Mouse (Mus musculus) common myeloid progenitor, adult 5-6 weeks (primary cell): ENCODE data around the gene Zbtb5. TPM values are rescaled to one million over a fixed set of nuclear protein-coding genes. Genes with fewer than 3 reads are reported as not detected.
A peak's percentile ranks its signal among the peaks of the same experiment; 100 is the strongest.
"Not testable (repeated sequence)": the region's sequence is repeated elsewhere in the genome, so short reads cannot be mapped to it uniquely, and the experiment has no call there.

Experiments used
- ATAC-seq: replicated peaks from 2 replicates; pipeline ENCODE4 v1.8.0; 2016; ENCODE audit warnings: low read depth, mild to moderate bottlenecking, moderate TSS enrichment, inconsistent platforms; ENCODE audit not compliant: poor library complexity, severe bottlenecking
- total RNA-seq: library from RNA; stranded (forward); fragments of 200-1000, 187-1606 nt; gene quantifications from 2 replicates; pipeline ENCODE4 v1.2.3, GENCODE M21; 2017

The Zbtb5 gene
- total RNA-seq, 1 experiment from 2014 or later = 16.9 TPM

- peak; percentile 41 for ATAC-seq
Measured at GRCm38 (mm10) chr4:45013031-45013431, 819 bp upstream of the Zbtb5 start.

- ATAC-seq = peak; percentile 7
Measured at GRCm38 (mm10) chr4:45011581-45012104, 569 bp downstream of the Zbtb5 start.

- ATAC-seq = no peak
Measured at GRCm38 (mm10) chr4:45010806-45011415, 1.3 kb downstream of the Zbtb5 start.

GRCm38 (mm10) chr4:45005452-45005851, 6.8 kb downstream of the Zbtb5 start:
- no peak for ATAC-seq

DNA sequence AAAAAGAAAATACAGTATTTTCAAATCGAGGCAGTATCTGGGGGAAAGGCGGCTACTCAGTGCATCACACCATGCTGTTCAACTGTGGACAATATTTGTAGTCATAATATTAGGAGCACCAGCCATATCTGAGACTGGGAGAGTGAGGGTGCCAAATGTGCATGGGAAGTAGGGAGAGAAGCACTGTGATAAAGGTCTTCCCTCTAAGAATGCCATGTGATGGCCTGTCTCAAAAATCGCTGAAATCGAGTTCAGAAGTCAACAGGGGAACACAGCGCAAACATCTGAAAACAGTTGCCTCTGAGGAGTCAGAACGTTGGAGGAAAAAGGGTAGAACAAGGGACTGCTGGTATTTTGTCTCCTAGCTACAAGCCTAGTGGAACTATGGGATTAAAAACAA, 12.2 kb downstream of the Zbtb5 start:
- ATAC-seq = no peak

GRCm38 (mm10) chr4:44998071-44998470, 14.1 kb downstream of the Zbtb5 start:
- no peak for ATAC-seq

DNA sequence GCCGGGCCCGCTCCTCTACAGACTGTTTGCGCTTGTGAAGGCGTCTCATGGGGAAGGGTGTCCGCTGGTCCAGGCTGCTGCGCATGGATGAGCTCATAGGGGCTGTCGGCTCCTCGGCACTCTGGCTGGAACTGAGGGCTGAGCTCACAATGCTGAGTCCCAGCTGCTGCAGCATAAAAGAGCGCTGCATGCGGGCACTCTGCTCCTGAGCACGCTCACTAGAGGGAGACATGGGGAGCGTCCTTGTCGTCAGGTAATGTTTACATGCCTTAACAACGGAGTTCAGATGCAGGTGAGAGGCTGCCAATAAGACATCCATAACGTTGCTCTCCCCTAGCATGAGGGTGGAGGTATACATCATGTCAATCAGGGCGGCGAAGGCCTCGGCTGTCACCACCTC, 17.4 kb downstream of the Zbtb5 start:
- ATAC-seq = no peak

DNA sequence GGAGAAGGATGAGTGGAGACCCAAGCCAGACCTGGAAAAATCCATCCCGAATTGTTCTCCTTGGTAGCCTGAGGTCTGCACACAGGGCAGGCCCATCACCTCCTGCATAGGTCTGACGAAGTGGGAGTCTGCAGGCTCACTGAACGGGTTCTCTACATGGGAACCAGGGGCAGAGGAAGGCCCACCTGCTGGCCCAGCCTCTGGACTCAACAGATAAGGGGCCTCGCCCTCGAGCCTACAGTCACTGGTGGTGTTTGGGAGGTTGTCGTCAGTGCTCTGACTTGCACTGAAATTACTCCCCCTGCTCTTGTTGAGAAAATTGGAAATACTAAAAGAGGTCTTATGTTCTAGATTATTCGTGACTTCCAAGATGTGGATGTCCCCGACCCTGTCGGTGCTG, 18.4 kb downstream of the Zbtb5 start:
- ATAC-seq = peak; percentile 66; the same call in 1 of the 2 replicates

GRCm38 (mm10) chr4:44993179-44993578, 19.0 kb downstream of the Zbtb5 start:
- ATAC-seq = not testable (repeated sequence)

DNA sequence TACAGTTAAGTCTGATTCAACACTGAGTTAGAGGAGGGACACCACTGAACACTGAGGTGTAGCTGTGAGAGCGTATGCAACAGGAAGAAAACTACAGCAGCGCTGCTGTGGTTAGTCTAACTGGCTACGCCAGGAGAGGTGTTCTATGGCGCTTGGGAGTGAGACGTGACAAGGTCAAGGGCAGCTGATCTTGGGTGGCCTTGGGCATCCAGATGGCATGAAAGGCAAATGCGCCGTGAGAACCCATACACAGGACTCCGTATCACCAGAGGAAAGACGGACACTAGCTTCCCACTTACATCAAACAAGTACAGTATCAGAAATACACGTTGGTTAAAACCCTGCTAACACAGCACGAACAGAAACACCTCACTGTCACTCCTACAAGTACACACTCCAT, 19.9 kb downstream of the Zbtb5 start:
- ATAC-seq = not testable (repeated sequence)

GRCm38 (mm10) chr4:44990560-44990959, 21.7 kb downstream of the Zbtb5 start:
- no peak for ATAC-seq

GRCm38 (mm10) chr4:44983131-44983740, 29.0 kb downstream of the Zbtb5 start:
- ATAC-seq = no peak

GRCm38 (mm10) chr4:44982440-44983130, 29.6 kb downstream of the Zbtb5 start:
- ATAC-seq = no peak

DNA sequence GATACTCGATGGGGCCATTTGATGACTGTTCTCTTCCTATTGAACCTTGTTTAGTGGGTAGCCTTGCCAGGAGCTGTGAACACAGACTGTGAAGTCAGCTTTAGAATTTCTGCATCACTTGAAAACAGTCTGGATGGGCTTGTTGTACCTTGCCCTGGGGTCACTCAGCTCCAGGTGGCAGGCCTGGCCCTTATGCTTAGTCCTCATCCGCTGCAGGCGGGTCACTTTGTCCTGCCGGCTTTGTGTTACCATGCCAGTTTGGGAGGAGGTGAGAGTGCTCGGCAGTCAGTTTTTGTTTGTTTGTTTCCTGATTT, 30.3 kb downstream of the Zbtb5 start:
- no peak for ATAC-seq

- ATAC-seq = peak; percentile 82
Measured at GRCm38 (mm10) chr4:44981280-44981973, 30.8 kb downstream of the Zbtb5 start, which contains the start of gene Grhpr. TSS of gene Grhpr (plus strand) at chr4:44981395.

DNA sequence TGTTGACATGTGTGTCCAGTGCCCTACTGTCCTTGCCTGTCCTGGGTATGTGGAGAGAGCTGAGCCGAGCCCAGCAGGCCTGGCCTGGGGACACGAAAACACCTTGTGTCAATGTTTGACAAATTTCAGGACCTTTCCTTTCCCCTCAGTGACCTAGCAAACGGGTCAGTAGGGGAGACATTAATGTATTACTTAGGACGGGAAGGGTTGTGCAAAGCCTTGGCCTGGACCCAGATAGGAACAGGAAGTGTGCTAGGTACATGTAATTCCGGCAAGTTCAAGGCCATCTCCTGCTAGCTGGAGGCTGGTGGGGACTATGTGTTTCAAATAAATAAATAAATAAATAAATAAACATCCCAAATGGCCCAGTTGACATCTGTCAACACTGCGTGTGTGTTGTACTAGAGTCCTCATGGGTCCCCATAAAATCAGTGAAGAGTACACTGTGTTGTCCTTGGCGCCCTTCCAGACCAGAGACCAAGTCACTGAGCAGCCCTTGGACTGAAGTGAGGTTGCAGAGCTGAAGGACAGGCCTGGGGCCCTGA, 32.3 kb downstream of the Zbtb5 start:
- ATAC-seq = no peak

GRCm38 (mm10) chr4:44978175-44978574, 34.0 kb downstream of the Zbtb5 start:
- no peak for ATAC-seq

GRCm38 (mm10) chr4:44976921-44977710, 35.1 kb downstream of the Zbtb5 start:
- ATAC-seq = no peak

DNA sequence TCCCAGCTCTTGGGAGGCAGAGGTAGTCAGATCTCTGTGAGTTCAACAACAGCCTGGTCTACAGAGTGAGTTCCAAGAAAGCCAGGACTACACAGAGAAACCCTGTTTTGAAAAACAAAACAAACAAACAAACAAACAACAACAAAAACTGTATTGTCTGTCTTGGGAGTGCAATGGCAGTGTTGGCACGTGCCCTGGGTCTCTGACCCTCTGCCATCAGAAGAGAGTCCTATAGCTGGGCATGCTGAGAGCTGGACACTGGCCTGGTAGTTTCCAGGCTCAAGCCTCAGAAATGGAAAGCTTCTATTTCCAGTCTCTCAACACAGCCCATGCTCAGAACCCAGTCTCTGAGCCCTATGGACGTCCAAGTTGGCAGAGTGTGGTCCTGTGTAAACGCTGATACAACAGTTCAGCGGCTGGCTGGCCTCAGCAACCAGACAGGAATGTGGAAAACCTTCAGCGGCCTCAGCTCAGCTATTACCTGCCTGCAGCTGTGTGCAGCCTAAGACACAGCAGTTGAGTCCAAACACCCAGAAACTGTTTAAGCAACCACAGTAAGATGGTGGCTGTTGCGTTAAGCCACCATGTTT, 36.1 kb downstream of the Zbtb5 start:
- no peak for ATAC-seq
